Mouse (Mus musculus): ENCODE measurements around the gene Capza1.
A peak's percentile ranks its signal among the peaks of the same experiment; 100 is the strongest.
"Not testable (repeated sequence)": the region's sequence is repeated elsewhere in the genome, so short reads cannot be mapped to it uniquely, and the experiment has no call there.

Capza1 gene

GRCm38 (mm10) chr3:104816130-104816529 lies 48.2 kb downstream of the Capza1 start:
- DNase-seq, result no peak

GRCm38 (mm10) chr3:104815346-104815745 lies 49.0 kb downstream of the Capza1 start:
- DNase-seq, result no peak

GRCm38 (mm10) chr3:104814746-104815145 lies 49.6 kb downstream of the Capza1 start:
- no peak for DNase-seq

- not testable (repeated sequence) for DNase-seq
Observed at GRCm38 (mm10) chr3:104813227-104813626, 51.1 kb downstream of the Capza1 start.

- DNase-seq, result no peak
Observed at GRCm38 (mm10) chr3:104812254-104812653, 52.1 kb downstream of the Capza1 start.

- DNase-seq, result no peak
Observed at GRCm38 (mm10) chr3:104811752-104812151, 52.6 kb downstream of the Capza1 start.

GRCm38 (mm10) chr3:104805539-104805938 lies 58.8 kb downstream of the Capza1 start:
- no peak for DNase-seq

- no peak for DNase-seq
Observed at GRCm38 (mm10) chr3:104804312-104804711, 60.0 kb downstream of the Capza1 start.

- DNase-seq, result no peak
Observed at GRCm38 (mm10) chr3:104801481-104801880, 62.8 kb downstream of the Capza1 start.

- no peak for DNase-seq
Observed at GRCm38 (mm10) chr3:104800681-104801080, 63.6 kb downstream of the Capza1 start.

GRCm38 (mm10) chr3:104796430-104797082 lies 67.7 kb downstream of the Capza1 start:
- no peak for DNase-seq

- no peak for DNase-seq
Observed at GRCm38 (mm10) chr3:104795661-104796340, 68.5 kb downstream of the Capza1 start.

GRCm38 (mm10) chr3:104794953-104795470 lies 69.3 kb downstream of the Capza1 start:
- DNase-seq, result no peak

GRCm38 (mm10) chr3:104793871-104794828 lies 70.2 kb downstream of the Capza1 start:
- peak; percentile 51 for DNase-seq

- DNase-seq, result peak; percentile 25
Observed at GRCm38 (mm10) chr3:104792360-104793270, 71.7 kb downstream of the Capza1 start.

- peak; percentile 47 for DNase-seq
Observed at GRCm38 (mm10) chr3:104791671-104792070, 72.6 kb downstream of the Capza1 start.

GRCm38 (mm10) chr3:104791017-104791416 lies 73.3 kb downstream of the Capza1 start:
- DNase-seq, result no peak

- peak; percentile 71 for DNase-seq
Observed at GRCm38 (mm10) chr3:104790401-104790937, 73.8 kb downstream of the Capza1 start.

GRCm38 (mm10) chr3:104789822-104790221 lies 74.5 kb downstream of the Capza1 start:
- DNase-seq, result peak; percentile 18

- no peak for DNase-seq
Observed at GRCm38 (mm10) chr3:104789312-104789605, 75.0 kb downstream of the Capza1 start.

GRCm38 (mm10) chr3:104788561-104789311 lies 75.6 kb downstream of the Capza1 start:
- DNase-seq, result peak; percentile 51
